Mouse (Mus musculus): ENCODE results near the gene Lrp2bp.

Gene Lrp2bp

DNA sequence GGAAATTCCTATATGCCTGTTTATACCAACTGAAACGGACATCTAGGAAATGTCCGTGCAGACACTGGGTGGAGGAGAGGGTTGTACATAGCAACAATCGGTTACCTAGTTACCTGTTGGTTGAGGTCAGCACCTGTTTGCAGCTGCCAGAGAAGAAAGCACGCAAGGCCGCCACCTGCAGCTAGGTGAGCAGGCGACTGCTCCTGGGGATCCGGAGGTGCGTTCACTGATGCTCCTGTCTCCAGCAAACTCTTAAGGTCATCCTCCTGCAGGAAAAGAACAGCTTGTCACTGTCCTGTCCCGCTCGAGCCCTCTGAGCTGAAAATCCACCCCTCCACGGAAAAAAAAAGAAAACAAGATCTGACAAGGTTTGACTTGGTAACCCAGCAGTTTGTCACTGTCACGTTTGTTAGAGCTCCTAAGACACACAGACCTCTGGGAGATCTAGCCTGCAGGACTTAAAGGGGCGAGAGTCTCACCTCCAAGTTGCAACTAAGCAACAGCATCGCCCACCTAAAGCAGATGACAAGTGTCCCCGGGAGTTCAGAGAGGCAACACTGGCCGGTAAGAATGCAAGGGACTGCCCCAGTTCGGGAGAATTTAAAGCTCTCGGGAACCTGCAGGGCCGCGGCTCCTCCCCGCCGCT, at the start of gene Lrp2bp:
Lrp2bp (plus strand) TSS at position 166 of the 646 bp plus-strand sequence.
- DNase-seq (ENCODE audit: low read depth, low spot score), result peak; percentile 50

GRCm38 (mm10) chr8:45950622-45951021, 48.5 kb upstream of the Lrp2bp start:
- DNase-seq (ENCODE audit: low read depth, low spot score), result peak; percentile 39

DNA sequence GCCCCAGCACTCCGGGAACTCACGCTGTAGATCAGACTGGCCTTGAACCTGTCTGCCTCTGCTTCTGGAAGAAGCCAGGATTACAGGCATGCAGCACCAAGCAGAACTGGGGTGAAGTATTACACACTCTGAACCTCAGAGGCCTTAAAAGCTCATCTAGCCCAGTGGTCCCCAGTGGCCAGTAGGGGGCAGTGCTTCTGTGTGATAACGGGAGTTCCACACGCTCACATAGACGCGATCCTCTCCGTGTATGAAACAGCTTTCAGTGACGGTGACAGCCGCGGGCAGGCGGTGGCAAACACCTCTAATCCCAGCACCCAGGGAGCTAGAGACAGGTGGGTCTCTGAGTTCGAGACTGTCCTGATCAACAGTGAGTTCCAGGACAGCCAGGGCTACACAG, 28.2 kb upstream of the Lrp2bp start:
- DNase-seq (ENCODE audit: low read depth, low spot score), result peak; percentile 75

- no peak for DNase-seq (ENCODE audit: low read depth, low spot score)
Measured at GRCm38 (mm10) chr8:45973988-45974505, 25.1 kb upstream of the Lrp2bp start.

DNA sequence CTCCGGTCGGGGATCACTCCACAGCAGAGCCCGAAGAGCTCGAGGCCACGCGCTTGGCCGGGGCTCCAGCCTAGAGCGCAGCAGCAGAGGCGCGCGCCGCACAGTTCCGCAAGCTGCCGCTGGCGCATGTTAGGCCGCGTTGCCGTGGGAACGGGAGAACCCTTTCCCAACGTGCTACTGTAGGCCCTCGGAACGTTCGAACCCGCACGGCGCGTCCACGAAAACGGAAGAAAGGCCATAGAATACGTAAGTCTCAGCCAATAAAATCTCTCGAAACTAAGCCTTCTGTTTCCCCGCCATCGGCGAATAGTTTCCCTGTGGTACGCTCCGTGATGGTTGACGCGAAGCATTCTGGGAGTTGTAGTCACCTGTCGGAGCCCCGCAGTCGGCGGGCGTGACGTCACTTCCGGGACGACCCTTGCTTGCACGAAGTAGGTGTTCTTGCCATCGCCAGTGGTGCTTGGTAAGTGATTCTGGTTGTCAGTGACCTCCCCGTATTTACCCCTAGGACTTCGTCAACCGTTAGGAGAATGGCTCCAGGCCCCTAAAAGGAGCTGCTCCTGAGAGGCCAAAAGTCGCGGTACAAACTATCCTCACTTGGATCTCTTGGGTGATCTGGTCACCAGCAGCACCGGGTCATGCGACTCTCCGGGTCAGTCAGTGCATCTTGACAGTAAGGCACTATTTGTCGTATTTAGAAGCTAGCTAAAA, 23.8 kb upstream of the Lrp2bp start, which contains the start of the genes 1700029J07Rik and Ufsp2:
1700029J07Rik (minus strand) TSS at position 127 of the 711 bp plus-strand sequence.
Ufsp2 (plus strand) TSS at position 403 of the 711 bp plus-strand sequence.
- peak; percentile 95 for DNase-seq (ENCODE audit: low read depth, low spot score)

DNA sequence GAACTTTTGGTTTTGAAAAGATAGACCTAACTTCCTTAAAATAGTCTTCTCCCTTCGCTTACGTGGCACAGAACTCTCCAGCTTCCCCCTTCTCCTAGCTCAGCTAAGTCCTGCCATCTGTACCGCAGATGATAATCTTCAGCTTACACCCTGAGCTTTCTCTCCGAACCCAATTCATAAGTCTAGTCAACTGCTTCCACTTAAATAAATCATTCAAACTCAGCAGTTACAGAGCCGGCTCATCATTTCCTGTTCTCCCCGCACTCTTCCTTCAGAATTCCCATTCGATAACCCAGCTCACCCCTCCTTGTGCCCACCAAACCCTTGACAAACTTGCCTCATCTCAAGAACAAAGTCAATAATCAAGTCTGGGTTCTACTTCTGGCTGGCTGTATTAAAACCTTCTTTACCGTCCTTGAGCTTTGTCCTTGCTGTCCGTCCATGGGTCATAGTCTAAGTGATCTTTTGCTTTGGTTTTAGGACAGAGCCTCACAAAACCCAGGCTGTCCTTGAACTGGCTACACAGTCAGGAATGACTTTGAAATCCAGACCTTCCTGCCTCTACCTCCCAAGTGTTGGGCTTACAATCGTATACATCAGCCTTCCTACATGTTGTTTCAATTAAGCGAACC, 23.1 kb upstream of the Lrp2bp start:
- no peak for DNase-seq (ENCODE audit: low read depth, low spot score)

- no peak for DNase-seq (ENCODE audit: low read depth, low spot score)
Measured at GRCm38 (mm10) chr8:45986665-45987064, 12.4 kb upstream of the Lrp2bp start.

DNA sequence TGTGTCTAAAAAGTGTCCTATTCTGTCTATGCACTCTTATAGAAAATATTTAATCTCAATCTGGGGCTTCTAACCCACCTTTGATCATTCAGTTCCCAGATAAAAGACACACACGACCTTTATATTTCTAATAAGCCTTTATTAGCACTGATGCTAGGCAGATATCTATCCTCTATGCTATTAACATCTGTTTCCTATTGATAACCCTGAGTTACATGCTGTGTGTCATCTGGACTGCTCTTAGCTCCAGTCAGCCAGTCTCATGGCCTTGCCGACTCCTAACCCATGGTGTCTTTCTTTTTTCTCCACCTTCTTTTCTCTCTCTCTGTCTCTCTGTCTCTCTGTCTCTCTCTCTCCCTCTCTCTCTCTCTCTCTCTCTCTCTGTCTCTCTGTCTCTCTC, 10.9 kb upstream of the Lrp2bp start:
- no peak for DNase-seq (ENCODE audit: low read depth, low spot score)

- DNase-seq (ENCODE audit: low read depth, low spot score), result no peak
Measured at GRCm38 (mm10) chr8:45990631-45991310, 8.3 kb upstream of the Lrp2bp start.

- peak; percentile 74 for DNase-seq (ENCODE audit: low read depth, low spot score)
Measured at GRCm38 (mm10) chr8:45994111-45994510, 5.0 kb upstream of the Lrp2bp start.

DNA sequence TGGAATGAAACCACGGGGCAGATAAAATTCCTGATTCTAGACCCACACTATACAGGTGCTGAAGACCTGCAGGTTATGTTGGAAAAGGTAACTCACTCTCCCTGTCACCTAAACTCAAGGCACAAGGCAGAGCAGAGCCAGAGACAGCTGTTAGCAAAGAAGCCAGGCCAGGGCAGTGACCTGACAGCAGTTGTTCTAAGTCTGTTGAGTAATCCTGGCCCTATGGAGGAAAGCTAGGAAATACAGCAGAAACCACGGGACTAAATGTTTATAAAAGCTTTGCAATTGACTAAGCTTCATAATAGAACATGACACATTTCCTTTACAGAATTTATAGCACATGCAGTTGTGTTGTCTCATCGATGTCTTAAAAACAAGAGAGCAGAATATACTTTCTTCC, 3.5 kb upstream of the Lrp2bp start:
- DNase-seq (ENCODE audit: low read depth, low spot score), result no peak

DNA sequence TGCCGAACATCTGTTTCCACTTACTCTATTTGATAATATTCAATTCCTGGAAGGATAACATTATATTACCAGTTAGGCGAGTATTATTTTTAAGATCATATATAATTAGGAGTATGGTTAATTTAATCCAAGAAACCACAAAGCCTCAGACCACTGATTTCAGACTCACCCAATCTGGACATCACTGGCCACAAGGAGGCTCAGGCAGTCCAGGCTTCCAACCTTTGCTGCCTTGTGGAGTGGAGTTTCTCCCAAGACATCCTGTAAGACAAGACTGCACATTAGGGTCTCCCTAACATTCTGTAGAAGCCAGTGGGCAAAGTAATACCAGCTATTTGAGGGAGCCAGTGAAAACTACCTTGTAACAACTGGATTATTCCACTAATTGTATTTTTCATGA, 875 bp upstream of the Lrp2bp start:
- DNase-seq (ENCODE audit: low read depth, low spot score), result no peak

DNA sequence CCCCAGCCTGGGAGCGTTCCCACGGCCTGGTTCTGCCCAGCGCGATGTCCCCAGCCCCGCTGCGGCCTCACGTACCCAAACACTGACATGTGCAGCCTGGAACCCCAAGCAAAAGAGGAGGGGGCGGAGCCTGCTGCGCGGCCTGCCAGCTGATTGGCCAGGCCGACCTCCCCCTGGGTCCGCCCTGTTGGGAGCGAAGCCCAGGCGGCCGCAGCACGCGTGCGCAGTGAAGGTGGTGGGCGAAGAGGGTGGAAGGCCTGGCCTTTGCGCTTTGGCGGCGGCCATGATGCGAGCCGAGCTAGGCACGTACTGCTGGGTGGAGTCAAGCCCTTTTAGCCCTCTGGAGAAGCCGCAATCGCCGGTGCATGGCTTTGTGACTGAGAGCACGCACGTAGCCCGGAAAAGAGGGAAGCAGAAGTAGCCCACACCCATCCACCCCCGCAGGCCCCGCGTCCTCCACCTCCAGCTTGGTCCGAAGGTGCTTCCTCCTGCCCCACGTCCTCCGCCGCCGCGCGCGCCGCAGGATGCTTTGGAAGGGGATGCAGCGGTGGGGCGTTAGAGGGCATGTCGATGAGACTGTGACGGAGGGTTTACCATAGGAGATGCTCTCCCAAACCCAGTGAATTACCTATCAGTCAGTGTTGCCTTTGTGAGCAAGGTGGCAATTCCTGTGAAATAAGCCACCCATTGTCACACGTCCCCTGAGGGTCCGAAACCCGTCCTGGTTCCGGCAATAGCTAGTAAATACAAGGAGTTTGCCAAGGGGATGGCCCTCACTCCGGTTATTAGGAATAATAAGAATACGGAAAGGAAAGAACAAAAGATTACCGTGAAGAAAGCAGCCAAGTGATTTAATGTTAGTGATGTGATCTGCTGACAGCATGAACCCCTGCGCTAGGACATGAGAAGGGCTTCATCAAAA, 942 bp downstream of the Lrp2bp start:
- DNase-seq (ENCODE audit: low read depth, low spot score), result peak; percentile 97

DNA sequence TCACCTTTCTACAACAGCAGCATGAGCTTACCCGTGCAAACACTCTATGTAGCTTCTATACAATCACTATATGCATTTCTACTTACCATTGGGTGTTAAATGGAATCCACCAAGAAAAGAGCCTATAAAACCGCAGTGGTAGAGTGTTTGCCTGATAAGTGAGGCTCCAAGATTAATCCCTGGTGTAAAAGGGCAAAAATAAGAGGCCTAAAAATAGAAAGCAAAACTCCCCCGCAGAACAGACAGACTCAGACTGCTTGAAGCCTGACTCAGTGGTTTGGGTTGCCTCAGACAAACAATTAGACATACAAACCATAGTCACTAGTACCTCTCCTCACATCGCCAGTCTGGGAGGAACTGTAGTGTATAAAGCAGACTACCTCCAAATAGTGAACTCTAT, 6.5 kb downstream of the Lrp2bp start, which contains the start of gene Ankrd37:
Ankrd37 (minus strand) TSS at position 112 of the 400 bp plus-strand sequence.
- DNase-seq (ENCODE audit: low read depth, low spot score), result no peak

DNA sequence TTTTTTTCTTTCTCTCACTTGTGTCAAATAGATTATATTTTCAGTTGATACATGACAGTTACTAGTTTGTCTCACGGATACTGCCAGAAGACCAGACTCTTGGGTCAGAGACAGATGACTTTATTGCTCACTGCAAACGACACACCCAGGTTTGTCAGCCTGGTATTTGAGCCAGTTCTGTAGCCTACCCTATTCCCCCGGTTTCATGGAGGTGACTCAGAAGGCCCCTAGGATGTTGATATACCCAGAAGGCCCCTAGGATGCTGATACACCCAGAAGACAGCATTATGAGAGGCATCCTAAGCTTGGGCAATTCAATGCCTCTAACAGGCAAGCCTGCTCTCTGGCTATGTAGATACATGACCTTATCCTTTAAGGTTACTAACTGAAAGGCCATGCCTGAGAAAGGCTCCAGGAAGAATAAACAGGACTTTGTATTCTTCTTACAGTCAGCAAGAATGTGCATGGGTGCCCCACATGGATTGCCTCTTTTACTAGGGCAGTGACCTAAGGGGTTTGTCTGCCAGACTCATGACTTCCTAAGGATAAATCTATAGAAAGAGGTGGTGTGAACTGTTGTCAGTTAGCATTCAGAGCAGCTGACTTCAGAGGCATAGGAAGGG, 8.1 kb downstream of the Lrp2bp start:
- DNase-seq (ENCODE audit: low read depth, low spot score), result no peak

DNA sequence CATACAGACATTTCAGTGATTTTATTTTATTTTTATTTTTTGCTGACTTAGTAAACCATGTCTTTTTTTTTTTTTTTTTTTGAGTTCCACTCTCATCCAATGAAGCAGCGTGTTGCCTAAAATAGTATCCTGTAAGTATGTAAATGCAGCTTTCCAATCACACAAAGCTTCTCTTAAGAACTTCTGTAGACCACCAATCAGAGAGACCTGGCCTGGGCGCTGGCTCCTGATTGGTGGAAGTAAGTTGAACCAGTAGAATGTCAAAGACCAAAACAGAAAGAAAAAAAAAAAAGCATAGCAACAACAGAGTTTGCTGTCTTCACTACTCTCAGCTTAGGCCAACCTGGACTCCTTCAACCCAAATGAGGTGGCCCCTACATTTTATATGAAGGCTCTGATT, 11.2 kb downstream of the Lrp2bp start:
- DNase-seq (ENCODE audit: low read depth, low spot score), result peak; percentile 44

DNA sequence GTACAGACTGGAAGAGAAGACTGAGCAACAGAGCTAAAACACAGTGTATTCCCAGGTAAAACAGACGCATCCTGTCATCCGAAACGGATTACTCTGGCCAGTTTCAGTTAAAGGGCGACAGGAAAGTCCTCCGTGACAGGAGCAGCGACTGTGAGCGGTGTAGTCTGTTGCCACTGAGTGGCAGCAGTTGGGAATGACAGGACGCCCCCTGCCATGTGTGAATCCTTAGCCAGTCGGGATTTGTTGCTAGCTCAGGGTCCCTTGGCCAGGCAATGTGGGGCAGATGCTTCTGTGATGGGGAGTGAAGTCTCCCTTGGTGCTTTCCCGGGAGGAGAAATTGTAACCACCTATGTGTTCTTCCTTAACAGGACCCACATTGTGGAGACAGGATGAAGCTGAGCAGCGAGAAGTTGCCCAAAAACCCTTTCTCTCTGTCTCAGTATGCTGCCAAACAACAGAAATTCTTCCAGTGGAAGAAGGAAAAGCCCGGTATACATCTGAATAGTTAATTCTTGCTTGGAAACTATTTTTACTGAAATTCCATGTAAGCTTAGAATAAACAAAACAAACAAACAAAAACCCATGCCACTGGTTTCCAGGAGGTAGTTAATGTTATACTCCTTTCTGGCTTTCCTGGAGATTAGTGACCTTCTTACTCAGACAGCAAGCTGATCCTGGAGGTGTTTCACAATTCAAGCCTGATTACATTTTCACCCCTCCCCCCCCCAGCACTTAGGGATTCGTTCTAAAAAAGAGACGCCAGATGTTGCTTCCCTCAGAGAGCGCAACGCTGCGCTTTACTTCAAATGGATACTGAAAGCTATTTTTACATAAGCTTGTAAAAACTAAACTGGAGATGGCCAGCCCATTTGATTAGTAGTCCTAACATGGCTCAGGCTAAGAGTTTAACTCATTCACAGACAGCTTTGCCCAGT, 11.9 kb downstream of the Lrp2bp start:
- peak; percentile 14 for DNase-seq (ENCODE audit: low read depth, low spot score)

DNA sequence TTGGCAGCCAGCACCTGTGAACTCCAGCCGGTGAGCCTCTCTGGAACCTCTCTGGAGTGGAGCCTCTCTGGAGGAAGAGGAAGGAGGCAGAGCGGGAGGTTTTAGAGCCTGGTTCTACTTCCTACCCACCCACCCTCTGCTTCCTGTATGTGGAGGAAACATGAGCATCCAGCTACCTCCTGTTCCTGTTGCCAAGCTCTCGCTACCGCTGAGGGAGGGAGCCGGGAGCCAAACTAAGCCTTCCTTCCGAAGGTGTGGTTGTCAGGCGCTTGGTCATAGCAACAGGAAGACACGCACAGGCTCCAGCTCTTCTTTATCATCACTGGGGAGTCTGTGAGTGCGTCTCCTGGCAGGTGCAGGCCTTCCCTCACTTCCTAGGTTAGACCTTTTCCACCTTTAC, 23.1 kb downstream of the Lrp2bp start:
- DNase-seq (ENCODE audit: low read depth, low spot score), result peak; percentile 38

- DNase-seq (ENCODE audit: low read depth, low spot score), result no peak
Measured at GRCm38 (mm10) chr8:46022758-46023157, 23.7 kb downstream of the Lrp2bp start.
